Mouse (Mus musculus) myocyte (in vitro differentiated cells): Measurements from ENCODE around the gene BC030867.

Experiments used
- CEBPB ChIP-seq: IDR thresholded peaks from 2 replicates; pipeline ENCODE4 v1.6.1; 2011; ENCODE audit warnings: mild to moderate bottlenecking, moderate library complexity; ENCODE audit not compliant: poor library complexity, insufficient read depth, severe bottlenecking
- E2F4 ChIP-seq: IDR thresholded peaks from one replicate; pipeline ENCODE4 v1.6.1; 2011; ENCODE audit warnings: mild to moderate bottlenecking, control low read depth, moderate library complexity; ENCODE audit not compliant: insufficient read depth
- MAX ChIP-seq: IDR thresholded peaks from one replicate; pipeline ENCODE4 v1.6.1; 2011; ENCODE audit warnings: low read depth, mild to moderate bottlenecking, control low read depth
- MYOD1 ChIP-seq, 3 experiments: IDR thresholded peaks; one replicate each; pipeline ENCODE4 v1.6.1; 2011; ENCODE audit warnings: control low read depth in 2 of 3, low read depth in 2 of 3, mild to moderate bottlenecking in 2 of 3, moderate library complexity in 1 of 3; ENCODE audit not compliant: insufficient read length in 2 of 3, control insufficient read depth in 1 of 3
- MYOG ChIP-seq, 3 experiments: IDR thresholded peaks; one replicate each; pipeline ENCODE4 v1.6.1; 2011; ENCODE audit warnings: control low read depth in 2 of 3, low read depth in 2 of 3, mild to moderate bottlenecking in 2 of 3; ENCODE audit not compliant: insufficient read length in 2 of 3, control insufficient read depth in 1 of 3, insufficient read depth in 1 of 3
- POLR2A ChIP-seq: IDR thresholded peaks from one replicate; pipeline ENCODE4 v1.6.1; 2011; ENCODE audit warnings: low read depth, mild to moderate bottlenecking, control low read depth, moderate library complexity; ENCODE audit not compliant: insufficient read length
- POLR2AphosphoS2 ChIP-seq: IDR thresholded peaks from one replicate; pipeline ENCODE4 v1.6.1; 2011; ENCODE audit warnings: low read depth, control low read depth; ENCODE audit not compliant: insufficient read length
- REST ChIP-seq: IDR thresholded peaks from one replicate; pipeline ENCODE4 v1.6.1; 2011; ENCODE audit warnings: mild to moderate bottlenecking, control low read depth, moderate library complexity; ENCODE audit not compliant: insufficient read depth, insufficient read length
- TCF12 ChIP-seq: IDR thresholded peaks from one replicate; pipeline ENCODE4 v1.6.1; 2011; ENCODE audit warnings: mild to moderate bottlenecking, control low read depth; ENCODE audit not compliant: poor library complexity, insufficient read depth, severe bottlenecking
- TCF3 ChIP-seq: IDR thresholded peaks from one replicate; pipeline ENCODE4 v1.6.1; 2011; ENCODE audit warnings: low read depth, control low read depth; ENCODE audit not compliant: insufficient read length
- USF1 ChIP-seq: IDR thresholded peaks from one replicate; pipeline ENCODE4 v1.6.1; 2011; ENCODE audit warnings: low read depth, mild to moderate bottlenecking, control low read depth, moderate library complexity

- no peak for TF ChIP-seq USF1
- no peak for TF ChIP-seq CEBPB
- TF ChIP-seq POLR2A, result no peak
- no peak for TF ChIP-seq POLR2AphosphoS2
- TF ChIP-seq TCF12, result no peak
- TF ChIP-seq TCF3, result no peak
- no peak for TF ChIP-seq MAX
- no peak for TF ChIP-seq REST
- TF ChIP-seq E2F4, result no peak
- TF ChIP-seq MYOG (IDR thresholded peaks at IDR 0.05; ENCODE audit: control insufficient read depth in 1 of 3, insufficient read depth in 1 of 3, insufficient read length in 2 of 3, low read depth in 2 of 3), result no peak
- TF ChIP-seq MYOD1 (IDR thresholded peaks at IDR 0.05; ENCODE audit: control insufficient read depth in 1 of 3, insufficient read length in 2 of 3, low read depth in 2 of 3), result no peak
These were observed 59.4 kb downstream of the BC030867 start for GRCm38 (mm10) chr11:102308104-102308503.
